Mouse (Mus musculus): Measurements from ENCODE around the gene Mif4gd. TPM values are rescaled to one million over a fixed set of nuclear protein-coding genes. Genes with fewer than 3 reads are reported as not detected.

Gene Mif4gd
- polyA plus RNA-seq, 1 experiment from 2014 or later, result 17.7 TPM

GRCm38 (mm10) chr11:115630532-115631504, 18.0 kb upstream of the Mif4gd start:
- 52% methylated on average over 16 of the region's 16 CpGs for WGBS
- Histone ChIP-seq H3K9me3 (ENCODE audit: control insufficient read depth, low read length) (no peaks in the 10 kb centered on the region), H3K4me3 (ENCODE audit: low read depth, low read length) (no peak overlapping the region), H3K27ac (ENCODE audit: low read depth, low read length) (no peak overlapping the region), H3K4me1 (replicated peaks; ENCODE audit: control insufficient read depth, insufficient read depth, low read length) (no peaks in the 10 kb centered on the region), H3K36me3 (ENCODE audit: control insufficient read depth, insufficient read depth, low read length) (no peaks in the 10 kb centered on the region), H3K27me3 (ENCODE audit: control insufficient read depth, insufficient read depth, low read length) (no peaks in the 10 kb centered on the region), H3K4me2 (replicated peaks; ENCODE audit: low read depth, low read length) (no peak overlapping the region), H3K9ac (ENCODE audit: low read depth, low read length) (no peak overlapping the region)
- ATAC-seq (ENCODE audit: low FRiP score), result no peak
- no peak for DNase-seq (ENCODE audit: low spot score)

DNA sequence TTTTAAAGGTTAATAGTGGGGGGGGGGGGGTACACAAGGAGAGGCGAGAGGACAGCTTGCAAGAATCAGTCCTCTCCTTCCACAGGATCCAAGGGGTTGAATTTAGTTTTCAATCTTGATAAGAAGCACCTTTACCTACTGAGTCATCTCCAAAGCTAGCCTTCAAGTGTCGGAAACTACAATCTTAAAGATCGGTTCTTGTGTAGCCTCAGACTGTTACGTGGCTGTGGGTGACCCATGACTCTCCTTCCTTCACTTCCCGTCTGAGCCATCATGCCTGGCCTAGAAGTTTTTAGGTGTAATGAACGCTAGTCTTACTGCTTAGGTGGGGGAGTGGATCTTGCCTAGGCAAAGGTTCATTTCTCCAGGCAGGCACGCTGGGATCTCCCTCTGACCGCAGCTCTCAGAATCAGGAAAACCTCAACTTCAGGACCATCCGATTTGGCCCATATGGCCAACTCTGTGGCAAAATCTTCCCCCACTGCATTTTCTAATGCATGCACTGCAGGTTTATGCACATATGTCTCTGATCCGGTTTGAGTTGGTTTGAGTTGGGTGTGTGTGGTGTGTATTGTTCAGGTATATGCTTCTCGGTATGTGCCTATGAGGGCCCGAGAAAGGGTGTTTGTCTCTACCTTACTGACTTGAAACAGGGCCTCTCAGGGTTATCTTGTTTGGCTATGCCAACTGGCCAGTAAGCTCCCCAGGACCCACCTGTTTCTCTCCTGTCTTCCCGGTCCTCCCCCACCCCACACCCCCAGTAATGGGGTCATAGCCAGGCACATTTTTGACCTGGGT, 17.2 kb upstream of the Mif4gd start:
- no peaks in the 10 kb centered on the region for H3K27me3 ChIP-seq (ENCODE audit: control insufficient read depth, insufficient read depth, low read length)
- H3K4me2 ChIP-seq (replicated peaks; ENCODE audit: low read depth, low read length), result no peak overlapping the region
- H3K4me3 ChIP-seq (ENCODE audit: low read depth, low read length), result no peak overlapping the region
- DNase-seq (ENCODE audit: low spot score) (no peak), ATAC-seq (ENCODE audit: low FRiP score) (no peak)
- no peak overlapping the region for H3K27ac ChIP-seq (ENCODE audit: low read depth, low read length)
- H3K9me3 ChIP-seq (ENCODE audit: control insufficient read depth, low read length), result no peaks in the 10 kb centered on the region
- H3K9ac ChIP-seq (ENCODE audit: low read depth, low read length), result no peak overlapping the region
- WGBS, result 89% methylated on average over 13 of the region's 13 CpGs
- no peaks in the 10 kb centered on the region for H3K36me3 ChIP-seq (ENCODE audit: control insufficient read depth, insufficient read depth, low read length)
- no peaks in the 10 kb centered on the region for H3K4me1 ChIP-seq (replicated peaks; ENCODE audit: control insufficient read depth, insufficient read depth, low read length)

DNA sequence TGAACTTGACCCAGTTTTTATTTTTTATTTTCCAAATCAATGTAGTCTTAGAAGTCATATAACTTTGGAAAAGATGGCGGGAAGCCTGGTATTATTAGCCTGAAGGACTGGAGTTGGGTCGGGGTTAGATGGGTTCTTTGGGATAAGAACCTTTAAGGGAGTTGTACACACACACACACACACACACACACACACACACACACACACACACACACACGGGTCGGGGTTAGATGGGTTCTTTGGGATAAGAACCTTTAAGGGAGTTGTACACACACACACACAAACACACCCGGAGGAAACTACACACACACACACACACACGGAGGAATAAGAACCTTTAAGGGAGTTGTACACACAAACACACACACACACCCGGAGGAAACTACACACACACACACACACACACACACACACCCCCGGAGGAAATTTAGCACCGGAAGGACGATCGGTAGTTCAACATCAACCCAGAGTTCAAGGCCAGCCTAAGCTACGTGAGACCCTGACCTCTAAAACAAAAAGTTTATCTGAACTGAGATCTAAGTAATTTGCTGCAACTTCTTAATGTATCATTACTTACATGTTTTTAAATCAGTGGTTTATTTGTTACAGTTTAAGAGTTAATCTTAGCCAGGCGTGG, 15.8 kb upstream of the Mif4gd start:
- WGBS, result 54% methylated on average over 13 of the region's 13 CpGs
- ATAC-seq (ENCODE audit: low FRiP score) (peak; percentile 55; the same call in 1 of the 2 replicates), DNase-seq (ENCODE audit: low spot score) (no peak)
- H3K36me3 ChIP-seq (ENCODE audit: control insufficient read depth, insufficient read depth, low read length), result no peaks in the 10 kb centered on the region
- H3K27ac ChIP-seq (ENCODE audit: low read depth, low read length), result no peak overlapping the region
- H3K4me3 ChIP-seq (ENCODE audit: low read depth, low read length), result peak overlapping the region; percentile 60
- no peaks in the 10 kb centered on the region for H3K4me1 ChIP-seq (replicated peaks; ENCODE audit: control insufficient read depth, insufficient read depth, low read length)
- no peaks in the 10 kb centered on the region for H3K27me3 ChIP-seq (ENCODE audit: control insufficient read depth, insufficient read depth, low read length)
- 0 out of 2 replicates have a peak overlapping the region, but pooled peaks have one; percentile 29 for H3K9ac ChIP-seq (ENCODE audit: low read depth, low read length)
- peak overlapping the region; percentile 74 for H3K4me2 ChIP-seq (replicated peaks; ENCODE audit: low read depth, low read length)
- no peaks in the 10 kb centered on the region for H3K9me3 ChIP-seq (ENCODE audit: control insufficient read depth, low read length)

GRCm38 (mm10) chr11:115627705-115628464, 15.1 kb upstream of the Mif4gd start, which contains the start of gene Slc25a19:
Gene Slc25a19, minus strand, starts transcription at chr11:115628295.
- DNase-seq (ENCODE audit: low spot score), result peak; percentile 98
- Histone ChIP-seq H3K27me3 (ENCODE audit: control insufficient read depth, insufficient read depth, low read length) (no peaks in the 10 kb centered on the region), H3K27ac (ENCODE audit: low read depth, low read length) (no peak within 1 kb of the TSS), H3K36me3 (ENCODE audit: control insufficient read depth, insufficient read depth, low read length) (0 out of 2 replicates have a peak, but pooled peaks cover under 1% of the 10 kb centered on the region), H3K4me2 (replicated peaks; ENCODE audit: low read depth, low read length) (peak within 1 kb of the TSS; percentile 74), H3K9ac (ENCODE audit: low read depth, low read length) (peak within 1 kb of the TSS; percentile 60), H3K4me1 (replicated peaks; ENCODE audit: control insufficient read depth, insufficient read depth, low read length) (no peaks in the 10 kb centered on the region), H3K9me3 (ENCODE audit: control insufficient read depth, low read length) (no peaks in the 10 kb centered on the region), H3K4me3 (ENCODE audit: low read depth, low read length) (peak within 1 kb of the TSS; percentile 60)
- WGBS, result under 1% methylated on average over 47 of the region's 47 CpGs
- ATAC-seq (ENCODE audit: low FRiP score), result peak; percentile 99

- 0 out of 2 replicates have a peak, but pooled peaks cover 2% of the 10 kb centered on the region for H3K36me3 ChIP-seq (ENCODE audit: control insufficient read depth, insufficient read depth, low read length)
- H3K4me2 ChIP-seq (replicated peaks; ENCODE audit: low read depth, low read length), result peak overlapping the region; percentile 74
- ATAC-seq (ENCODE audit: low FRiP score) (no peak), DNase-seq (ENCODE audit: low spot score) (no peak)
- WGBS, result 56% methylated on average over 11 of the region's 11 CpGs
- H3K9ac ChIP-seq (ENCODE audit: low read depth, low read length), result peak overlapping the region; percentile 60
- no peak overlapping the region for H3K27ac ChIP-seq (ENCODE audit: low read depth, low read length)
- no peaks in the 10 kb centered on the region for H3K9me3 ChIP-seq (ENCODE audit: control insufficient read depth, low read length)
- H3K27me3 ChIP-seq (ENCODE audit: control insufficient read depth, insufficient read depth, low read length), result no peaks in the 10 kb centered on the region
- H3K4me1 ChIP-seq (replicated peaks; ENCODE audit: control insufficient read depth, insufficient read depth, low read length), result no peaks in the 10 kb centered on the region
- peak overlapping the region; percentile 60 for H3K4me3 ChIP-seq (ENCODE audit: low read depth, low read length)
These were observed 14.3 kb upstream of the Mif4gd start for GRCm38 (mm10) chr11:115626824-115627616.

DNA sequence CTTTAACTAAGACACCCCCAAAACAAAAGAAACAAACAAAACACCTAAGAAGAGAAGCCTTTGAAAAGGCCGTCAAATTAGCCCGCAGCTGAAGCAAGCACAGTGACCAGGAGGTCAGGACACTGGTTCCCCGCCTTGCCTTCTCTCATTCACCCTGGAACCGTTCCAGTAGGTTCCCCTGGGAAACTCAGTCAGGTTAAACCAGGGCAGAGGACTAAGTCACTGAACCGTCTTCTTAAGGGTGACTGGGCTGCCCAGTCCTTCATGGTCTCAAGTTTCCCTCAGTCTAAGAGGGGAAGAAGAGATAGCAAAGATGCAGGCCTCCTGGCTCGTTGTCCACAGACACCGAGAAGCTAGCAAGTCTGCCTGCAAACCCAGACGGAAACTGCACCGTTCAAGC, 13.1 kb upstream of the Mif4gd start:
- no peak for ATAC-seq (ENCODE audit: low FRiP score)
- 85% methylated on average over 9 of the region's 9 CpGs for WGBS

DNA sequence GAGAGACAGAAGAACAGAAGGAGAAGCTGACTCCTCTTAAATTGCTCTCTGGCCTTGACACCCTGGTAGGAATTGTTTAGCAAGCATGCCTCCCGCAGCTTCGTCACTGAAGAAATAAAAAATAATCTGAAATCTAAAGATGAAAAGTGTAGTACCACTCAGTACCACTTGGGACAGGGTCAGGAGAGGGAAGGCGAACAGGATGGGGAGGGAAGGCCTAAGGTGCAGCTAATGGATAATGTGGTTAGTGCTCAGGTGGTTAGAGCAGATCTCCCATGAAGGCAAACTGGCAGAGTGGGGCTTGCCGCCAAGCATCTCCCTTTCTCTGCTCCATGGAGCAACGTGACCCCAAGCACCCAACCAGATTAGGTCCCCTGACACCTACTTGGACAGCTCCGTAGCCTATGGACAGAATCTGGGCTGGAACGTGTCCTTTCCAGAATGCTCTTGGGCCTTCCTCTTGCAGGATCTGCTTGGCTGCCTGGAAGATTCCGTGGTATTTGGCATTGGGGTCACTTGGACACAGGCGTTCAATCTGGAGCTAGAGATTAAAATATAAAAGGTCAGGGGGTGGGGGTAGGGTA, 10.8 kb upstream of the Mif4gd start:
- no peak overlapping the region for H3K27ac ChIP-seq (ENCODE audit: low read depth, low read length)
- H3K9me3 ChIP-seq (ENCODE audit: control insufficient read depth, low read length), result no peaks in the 10 kb centered on the region
- no peak overlapping the region for H3K4me3 ChIP-seq (ENCODE audit: low read depth, low read length)
- 0 out of 2 replicates have a peak, but pooled peaks cover 2% of the 10 kb centered on the region for H3K36me3 ChIP-seq (ENCODE audit: control insufficient read depth, insufficient read depth, low read length)
- no peaks in the 10 kb centered on the region for H3K4me1 ChIP-seq (replicated peaks; ENCODE audit: control insufficient read depth, insufficient read depth, low read length)
- DNase-seq (ENCODE audit: low spot score) (no peak), ATAC-seq (ENCODE audit: low FRiP score) (no peak)
- WGBS, result 78% methylated on average over 9 of the region's 9 CpGs
- no peak overlapping the region for H3K9ac ChIP-seq (ENCODE audit: low read depth, low read length)
- no peaks in the 10 kb centered on the region for H3K27me3 ChIP-seq (ENCODE audit: control insufficient read depth, insufficient read depth, low read length)
- H3K4me2 ChIP-seq (replicated peaks; ENCODE audit: low read depth, low read length), result no peak overlapping the region

More for the DNA sequence above, 13.1 kb upstream of the Mif4gd start:
- Histone ChIP-seq H3K9me3 (ENCODE audit: control insufficient read depth, low read length) (no peaks in the 10 kb centered on the region), H3K4me2 (replicated peaks; ENCODE audit: low read depth, low read length) (no peak overlapping the region), H3K4me1 (replicated peaks; ENCODE audit: control insufficient read depth, insufficient read depth, low read length) (no peaks in the 10 kb centered on the region), H3K27me3 (ENCODE audit: control insufficient read depth, insufficient read depth, low read length) (no peaks in the 10 kb centered on the region), H3K4me3 (ENCODE audit: low read depth, low read length) (no peak overlapping the region), H3K27ac (ENCODE audit: low read depth, low read length) (no peak overlapping the region), H3K36me3 (ENCODE audit: control insufficient read depth, insufficient read depth, low read length) (0 out of 2 replicates have a peak, but pooled peaks cover 2% of the 10 kb centered on the region), H3K9ac (ENCODE audit: low read depth, low read length) (no peak overlapping the region)
- no peak for DNase-seq (ENCODE audit: low spot score)

Data from hindbrain, embryonic 11.5 days (tissue).